Mouse (Mus musculus): ENCODE measurements around the gene Chil3. TPM values are rescaled to one million over a fixed set of nuclear protein-coding genes. Genes with fewer than 3 reads are reported as not detected.

Gene Chil3
- polyA plus RNA-seq, 1 experiment from 2014 or later, result 18.5 TPM

- Histone ChIP-seq H3K4me3 (ENCODE audit: inconsistent target) (no peak overlapping the region), H3K27ac (no peak overlapping the region), H3K79me2 (ENCODE audit: inconsistent target) (no peaks in the 10 kb centered on the region), H3K36me3 (ENCODE audit: inconsistent target) (no peaks in the 10 kb centered on the region)
Observed at GRCm38 (mm10) chr3:106126999-106127398, 40.4 kb downstream of the Chil3 start.

GRCm38 (mm10) chr3:106112929-106113328 lies 54.4 kb downstream of the Chil3 start, which contains the start of gene Chia1:
TSS of gene Chia1 (plus strand) at chr3:106113229.
- 88% methylated on average over 3 of the region's 3 CpGs for WGBS (ENCODE audit: missing documents)
- Histone ChIP-seq H3K4me3 (ENCODE audit: inconsistent target) (no peak within 1 kb of the TSS), H3K79me2 (ENCODE audit: inconsistent target) (no peaks in the 10 kb centered on the region), H3K27ac (no peak within 1 kb of the TSS), H3K36me3 (ENCODE audit: inconsistent target) (no peaks in the 10 kb centered on the region)

Other genes starting within 250 kb of the Chil3 start
- gene I830077J02Rik, start 234.9 kb downstream of the Chil3 start, polyA plus RNA-seq (2018), result 5.4 to 14.3 TPM (median 11.3 TPM) in 3 replicates
- gene Wdr77, start 208.2 kb downstream of the Chil3 start, polyA plus RNA-seq (2018), result 11.7 to 27.3 TPM (median 12.7 TPM) in 3 replicates
- gene Atp5f1, start 207.5 kb downstream of the Chil3 start, polyA plus RNA-seq (2018), result 178 to 432 TPM (median 247 TPM) in 3 replicates
- 0.10 to 0.22 TPM (median 0.20 TPM) in 3 replicates for gene Ovgp1, start 193.9 kb downstream of the Chil3 start, polyA plus RNA-seq (2018)
- not detected in 3 replicates for gene Pifo, start 152.9 kb downstream of the Chil3 start, polyA plus RNA-seq (2018)
- not detected in 3 replicates for gene Chil5, start 134.8 kb downstream of the Chil3 start, polyA plus RNA-seq (2018)
- gene Chia1, start 54.3 kb downstream of the Chil3 start, polyA plus RNA-seq (2018), result not detected in 3 replicates
- not detected in 3 replicates for gene Chil4, start 51.9 kb upstream of the Chil3 start, polyA plus RNA-seq (2018)
- not detected in 3 replicates for gene Chil6, start 238.6 kb upstream of the Chil3 start, polyA plus RNA-seq (2018)

All from macrophage (primary cell).